Comparison of ENCODE assay signal across 26 mouse cellular contexts in genomic region chr1:89706862-89707261, GRCm38 (mm10).
"Had no signal": no experiment of that assay in that cellular context is flagged by ENCODE, and none has a peak within 500 bp of the region (broad histone marks: within the 10 kb centered on the region; RNA-seq: fewer than 3 reads in every experiment).

No protein-coding gene starts in this region.

- H3K36me3 ChIP-seq: embryonic facial prominence, embryonic 12.5 days; embryonic facial prominence, embryonic 15.5 days had no signal

- H3K4me2 ChIP-seq: embryonic facial prominence, embryonic 12.5 days; embryonic facial prominence, embryonic 13.5 days; embryonic facial prominence, embryonic 15.5 days; forebrain, embryonic 12.5 days; forebrain, embryonic 13.5 days; forebrain, embryonic 15.5 days had no signal

- DNase-seq: cerebellum, adult 8-10 months; cerebellum, adult 9-10 months; cerebellum, adult 9-11 months; cerebellum, postnatal 10 days; cerebellum, postnatal 14 days; cerebellum, postnatal 25 days; cerebellum, postnatal 36 days; embryo, embryonic 11 days; forebrain, postnatal 0 days; gastrocnemius, adult 2 months; gastrocnemius, postnatal 10 days; gastrocnemius, postnatal 14 days; gastrocnemius, postnatal 25 days; gastrocnemius, postnatal 36 days; heart, adult 2 months had no signal

- ATAC-seq: forebrain, embryonic 13.5 days; forebrain, embryonic 14.5 days; forebrain, embryonic 15.5 days; forebrain, embryonic 16.5 days; forebrain, postnatal 0 days had no signal

- H3K9ac ChIP-seq: embryonic facial prominence, embryonic 12.5 days; embryonic facial prominence, embryonic 13.5 days; embryonic facial prominence, embryonic 15.5 days; forebrain, embryonic 12.5 days; forebrain, embryonic 13.5 days; forebrain, embryonic 15.5 days; forebrain, postnatal 0 days had no signal

- H3K9me3 ChIP-seq: embryonic facial prominence, embryonic 10.5 days; embryonic facial prominence, embryonic 12.5 days; embryonic facial prominence, embryonic 13.5 days; embryonic facial prominence, embryonic 15.5 days; forebrain, embryonic 10.5 days; forebrain, embryonic 12.5 days; forebrain, embryonic 13.5 days; forebrain, embryonic 15.5 days had no signal

- H3K27me3 ChIP-seq: embryonic facial prominence, embryonic 12.5 days; embryonic facial prominence, embryonic 13.5 days; embryonic facial prominence, embryonic 15.5 days had no signal

- H3K27ac ChIP-seq: embryonic facial prominence, embryonic 10.5 days; embryonic facial prominence, embryonic 12.5 days; embryonic facial prominence, embryonic 13.5 days; embryonic facial prominence, embryonic 15.5 days; forebrain, embryonic 10.5 days; forebrain, embryonic 12.5 days; forebrain, embryonic 13.5 days; forebrain, embryonic 15.5 days; gastrocnemius, adult 2 months; heart, adult 2 months had no signal

- H3K4me3 ChIP-seq: embryonic facial prominence, embryonic 10.5 days; embryonic facial prominence, embryonic 12.5 days; embryonic facial prominence, embryonic 13.5 days; embryonic facial prominence, embryonic 15.5 days; erythroblast, embryonic 14.5 days; forebrain, embryonic 10.5 days; forebrain, embryonic 12.5 days; forebrain, embryonic 13.5 days; forebrain, embryonic 15.5 days; gastrocnemius, adult 2 months; heart, adult 2 months had no signal
